Mouse (Mus musculus) urinary bladder, postnatal 25 days (tissue): ENCODE results near the gene Angptl1.

Experiments used
- DNase-seq: peaks from one replicate; pipeline ENCODE4 v3.0.0; 2022; ENCODE audit warnings: low spot score

Gene Angptl1

GRCm38 (mm10) chr1:156870616-156871015, 32.3 kb downstream of the Angptl1 start:
- no peak for DNase-seq

DNA sequence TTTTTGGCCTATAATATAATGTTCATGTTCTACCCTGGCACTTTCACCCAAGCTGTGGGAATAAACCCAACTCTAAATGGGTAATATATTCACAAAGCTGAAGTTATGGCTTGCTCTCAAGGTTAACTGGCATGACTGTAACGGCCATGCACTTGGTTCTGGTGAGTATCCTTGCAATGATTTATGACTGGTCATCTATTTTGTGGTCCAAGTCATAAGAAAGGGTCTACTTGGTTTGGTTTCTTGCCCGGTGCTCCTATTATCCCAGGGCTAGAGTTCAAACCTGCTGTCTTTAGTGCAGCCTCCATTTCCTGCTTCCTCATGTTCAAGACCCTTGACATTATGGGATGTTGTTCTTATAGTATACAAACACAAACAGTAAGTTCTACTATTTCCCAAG, 46.4 kb downstream of the Angptl1 start:
- DNase-seq, result no peak

DNA sequence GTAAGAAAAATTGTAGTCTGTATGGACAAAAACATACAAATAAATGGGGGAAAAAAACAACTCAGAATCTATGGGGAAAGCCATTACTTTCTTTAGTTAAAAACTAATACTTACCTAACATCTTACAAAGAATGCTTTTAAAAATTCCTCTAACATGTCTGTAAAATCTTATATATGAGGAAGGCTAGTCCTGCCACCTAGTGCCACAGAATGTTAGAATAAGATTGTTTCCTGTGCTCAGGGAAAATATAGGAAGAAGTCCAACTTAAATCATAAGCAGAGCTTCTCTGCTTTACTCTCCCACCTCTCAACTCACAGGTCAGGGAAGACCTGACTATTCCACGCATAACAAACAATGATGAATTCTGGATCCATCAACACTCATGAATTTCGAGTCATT, 47.5 kb downstream of the Angptl1 start:
- DNase-seq, result no peak

DNA sequence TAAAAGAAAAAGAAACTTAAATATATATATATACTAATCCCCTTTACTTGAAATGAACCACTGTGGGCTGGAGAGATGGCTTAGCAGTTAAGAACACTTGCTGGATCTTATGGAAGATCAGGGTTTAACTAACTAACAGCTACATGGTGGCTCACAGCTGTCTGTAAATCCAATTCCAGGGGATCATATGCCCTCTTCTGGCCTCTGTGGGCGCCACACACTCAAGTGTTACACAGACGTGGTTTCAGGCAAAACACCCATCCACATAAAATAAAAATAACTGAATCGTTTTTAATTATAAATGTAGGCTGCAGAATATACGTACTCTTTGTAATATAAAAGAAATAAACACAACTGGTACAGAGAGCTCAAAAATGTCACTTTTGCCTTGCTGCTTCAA, 50.5 kb downstream of the Angptl1 start:
- no peak for DNase-seq

DNA sequence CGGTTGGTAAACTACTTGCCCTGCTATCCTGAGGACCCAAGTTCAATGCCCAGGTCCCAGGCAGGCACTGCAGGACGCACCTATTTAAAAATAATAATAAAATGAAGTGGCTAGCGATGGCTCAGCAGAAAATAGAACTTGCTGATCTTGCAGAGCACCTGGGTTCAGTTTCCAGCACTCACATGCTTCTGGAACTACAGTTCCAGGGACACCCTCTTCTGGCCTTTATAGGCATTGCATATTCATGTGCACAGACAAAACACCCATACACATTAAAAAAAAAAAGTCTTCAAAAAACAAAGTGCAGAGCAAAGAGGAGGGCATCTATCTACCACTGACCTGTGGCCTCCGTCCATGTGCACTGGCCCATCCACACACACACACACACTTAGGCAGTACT, 53.2 kb downstream of the Angptl1 start:
- no peak for DNase-seq

- DNase-seq, result no peak
Observed at GRCm38 (mm10) chr1:156901689-156902088, 63.3 kb downstream of the Angptl1 start.

DNA sequence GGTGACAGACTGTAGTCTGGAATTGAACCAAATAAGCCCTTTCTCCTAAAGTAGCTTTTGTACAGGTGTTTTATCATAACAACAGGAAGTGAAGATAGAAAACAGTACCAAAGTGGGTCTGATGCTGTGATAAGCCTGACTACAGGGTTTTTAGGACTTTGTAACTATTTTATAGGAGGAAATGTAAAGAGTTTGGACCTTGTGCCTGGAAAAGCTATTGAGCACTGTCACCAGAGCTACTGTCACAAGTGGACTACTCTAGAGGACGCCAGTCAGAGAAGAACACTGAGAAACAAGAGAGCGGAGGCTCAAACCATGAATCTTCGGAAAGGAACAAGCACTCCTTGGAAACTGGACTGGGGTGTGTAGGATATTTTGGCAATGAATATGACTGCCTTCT, 65.5 kb downstream of the Angptl1 start:
- no peak for DNase-seq

DNA sequence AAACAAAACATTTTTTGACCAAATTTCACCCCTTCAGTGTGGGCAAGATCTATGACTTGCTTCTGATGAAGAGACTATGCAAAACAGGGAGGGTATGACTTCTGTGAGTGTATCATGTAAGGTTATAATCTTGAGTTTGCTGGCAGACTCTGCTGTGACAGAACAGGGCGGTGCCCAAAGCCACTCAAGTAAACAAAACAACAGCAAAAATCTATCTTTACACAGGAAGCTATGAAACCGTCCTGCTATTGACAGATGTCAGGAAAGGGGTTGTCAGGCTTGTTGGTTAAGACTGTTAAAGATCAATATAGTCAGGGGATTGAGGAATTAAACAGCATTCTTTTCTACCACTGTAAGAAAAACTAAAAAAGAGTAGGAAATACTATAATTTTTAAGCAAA, 67.3 kb downstream of the Angptl1 start:
- no peak for DNase-seq

DNA sequence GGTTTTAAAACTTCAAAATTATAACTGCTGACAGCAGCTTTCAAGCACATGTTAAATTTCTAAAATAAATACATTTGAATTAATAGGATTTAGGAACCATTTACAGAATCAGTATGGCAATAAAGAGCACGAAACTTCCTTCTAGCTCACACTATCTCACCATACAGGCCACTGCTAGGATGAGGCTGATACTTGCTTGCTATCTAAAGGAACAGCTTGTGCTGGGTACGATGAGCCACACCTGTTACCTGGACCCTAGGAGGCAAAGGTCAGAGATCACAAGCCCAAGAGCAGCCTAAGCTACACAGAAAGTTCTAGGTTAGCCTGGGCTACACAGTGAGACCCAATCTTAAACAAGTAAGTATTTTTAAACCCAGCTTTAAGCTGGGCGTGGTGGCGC, 70.9 kb downstream of the Angptl1 start:
- no peak for DNase-seq

GRCm38 (mm10) chr1:156909866-156910265, 71.5 kb downstream of the Angptl1 start:
- no peak for DNase-seq
